ENCODE assay signal across 8 mouse cellular contexts in genomic region chr5:101663176-101663575, GRCm38 (mm10). TPM values are rescaled to one million over a fixed set of nuclear protein-coding genes. Genes with fewer than 3 reads are reported as not detected.
DNase-seq lines count a peak whose midpoint lies in the region; ATAC-seq lines count a peak whose summit lies in the region.

No protein-coding gene starts in this region.

- H3K4me3 ChIP-seq in heart, embryonic 14.5 days (ENCODE audit: control insufficient read depth in 1 of 2, insufficient read depth in 1 of 2, low read depth in 1 of 2, low read length in 2 of 2) = peak overlapping the region; percentile 39 to 45
- peak overlapping the region; percentile 47 for H3K4me3 ChIP-seq in limb, embryonic 13.5 days
- H3K4me3 ChIP-seq in midbrain, embryonic 16.5 days (ENCODE audit: low read depth, low read length) = peak overlapping the region; percentile 34

- H3K4me2 ChIP-seq in heart, embryonic 14.5 days (ENCODE audit: low read length) = peak overlapping the region; percentile 74
- H3K4me2 ChIP-seq in limb, embryonic 13.5 days (replicated peaks) = peak overlapping the region; percentile 75
- H3K4me2 ChIP-seq in midbrain, embryonic 16.5 days (ENCODE audit: low read length) = peak overlapping the region; percentile 45

- ATAC-seq in heart, embryonic 14.5 days (ENCODE audit: insufficient number of reproducible peaks, insufficient read depth, low FRiP score, low read depth) = no peak
- ATAC-seq in limb, embryonic 13.5 days (ENCODE audit: low FRiP score, low read depth) = peak; percentile 53
- ATAC-seq in midbrain, embryonic 16.5 days = peak; percentile 23; the same call in 1 of the 2 replicates

- DNase-seq in heart, adult 11 months = peak; percentile 82
- DNase-seq in heart, adult 8-10 months (ENCODE audit: low spot score) = no peak
- peak; percentile 42 for DNase-seq in adrenal gland, postnatal 36 days
- no peak for DNase-seq in layer of hippocampus, postnatal 14 days (ENCODE audit: low spot score in 2 of 2)
- DNase-seq in layer of hippocampus, adult 18-20 months (ENCODE audit: low spot score in 2 of 2) = no peak

- H3K36me3 ChIP-seq in heart, embryonic 14.5 days (ENCODE audit: control insufficient read depth, insufficient read depth, low read length) = no peaks in the 10 kb centered on the region
- H3K36me3 ChIP-seq in limb, embryonic 13.5 days = no peaks in the 10 kb centered on the region
- no peaks in the 10 kb centered on the region for H3K36me3 ChIP-seq in midbrain, embryonic 16.5 days (ENCODE audit: control insufficient read depth, insufficient read depth, low read length)

- H3K27me3 ChIP-seq in heart, embryonic 14.5 days (ENCODE audit: control insufficient read depth, insufficient read depth, low read length) = peaks cover 97% of the 10 kb centered on the region
- H3K27me3 ChIP-seq in limb, embryonic 13.5 days = peaks cover 96% of the 10 kb centered on the region
- peaks cover 26% of the 10 kb centered on the region for H3K27me3 ChIP-seq in midbrain, embryonic 16.5 days (ENCODE audit: control insufficient read depth, insufficient read depth, low read depth, low read length)

- H3K4me1 ChIP-seq in heart, embryonic 14.5 days (ENCODE audit: control insufficient read depth in 2 of 2, insufficient read depth in 2 of 2, low read length in 2 of 2) = peaks cover 3 to 24% of the 10 kb centered on the region in 2 experiments; a peak in 3 of 4 replicates
- H3K4me1 ChIP-seq in limb, embryonic 13.5 days = peaks cover 30% of the 10 kb centered on the region
- H3K4me1 ChIP-seq in midbrain, embryonic 16.5 days (ENCODE audit: control insufficient read depth, insufficient read depth, low read length) = peaks cover 15% of the 10 kb centered on the region

- 1% methylated on average over 21 of the region's 23 CpGs for WGBS in heart, embryonic 14.5 days
- WGBS in limb, embryonic 13.5 days = under 1% methylated on average over 23 of the region's 23 CpGs
- WGBS in midbrain, embryonic 16.5 days = under 1% methylated on average over 23 of the region's 23 CpGs

- no peaks in the 10 kb centered on the region for H3K9me3 ChIP-seq in heart, embryonic 14.5 days (ENCODE audit: control insufficient read depth, low read length)
- H3K9me3 ChIP-seq in limb, embryonic 13.5 days = no peaks in the 10 kb centered on the region
- H3K9me3 ChIP-seq in midbrain, embryonic 16.5 days (replicated peaks; ENCODE audit: control insufficient read depth, low read length, poor library complexity, severe bottlenecking) = no peaks in the 10 kb centered on the region

- H3K27ac ChIP-seq in heart, embryonic 14.5 days (replicated peaks in 1 of 2; ENCODE audit: control insufficient read depth in 1 of 2, insufficient read depth in 1 of 2, low read depth in 2 of 2, low read length in 2 of 2) = no peak overlapping the region
- H3K27ac ChIP-seq in limb, embryonic 13.5 days = no peak overlapping the region
- no peak overlapping the region for H3K27ac ChIP-seq in midbrain, embryonic 16.5 days (ENCODE audit: low read length)

- H3K9ac ChIP-seq in heart, embryonic 14.5 days (ENCODE audit: low read length) = no peak overlapping the region
- H3K9ac ChIP-seq in limb, embryonic 13.5 days = peak overlapping the region; percentile 60; the same call in 1 of the 2 replicates
- H3K9ac ChIP-seq in midbrain, embryonic 16.5 days (ENCODE audit: low read depth, low read length) = peak overlapping the region; percentile 44

RNA-seq across cellular contexts. Expression of gene Nkx6-1, which starts 1.6 kb away (rescaled TPM):
- total RNA-seq in heart, adult 8-10 months (2022) = under 1 TPM in 2 of 4 experiments, not detected in 2; 0.11 TPM
- total RNA-seq in adrenal gland, postnatal 36 days (2021) = not detected
- polyA plus RNA-seq in heart, embryonic 14.5 days (2014; fragmentation: Nextera tagmentation; extraction: Ambion mirVana) = 0.05 TPM in 1 of 2 replicates, not detected in the other
- 0.13 and 0.14 TPM in 2 replicates for polyA plus RNA-seq in limb, embryonic 13.5 days (2015; fragmentation: Nextera tagmentation; extraction: Ambion mirVana)
- polyA plus RNA-seq in midbrain, embryonic 16.5 days (2015; fragmentation: Nextera tagmentation; extraction: Ambion mirVana) = 0.94 and 1.6 TPM in 2 replicates
- under 1 TPM; 0.48 to 0.60 TPM for total RNA-seq in layer of hippocampus, postnatal 14 days (2021)
- under 1 TPM; 0.13 to 0.15 TPM for total RNA-seq in layer of hippocampus, adult 18-20 months (2021)

Comparison
In these comparisons a context has a peak if more than half of its experiments do, and no peak if none do; other contexts are left out.
1. DNase-seq: peak in heart, adult 11 months (single experiment) and adrenal gland, postnatal 36 days (2 of 2); none in heart, adult 8-10 months (single experiment), layer of hippocampus, postnatal 14 days (0 of 2) and layer of hippocampus, adult 18-20 months (0 of 2).
2. Peak in every context shown above with its lines, with median percentiles within 50 percentile points of each other: H3K4me2 ChIP-seq and H3K4me3 ChIP-seq.